ENCODE assay signal across 9 mouse cellular contexts in genomic region chr2:163471136-163471535, GRCm38 (mm10). TPM values are rescaled to one million over a fixed set of nuclear protein-coding genes. Genes with fewer than 3 reads are reported as not detected.
DNase-seq lines count a peak whose midpoint lies in the region; ATAC-seq and TF ChIP-seq lines count a peak whose summit lies in the region.
"Had no signal": no experiment of that assay in that cellular context is flagged by ENCODE, and none has a peak within 500 bp of the region (broad histone marks: within the 10 kb centered on the region; RNA-seq: fewer than 3 reads in every experiment).

No protein-coding gene starts in this region.

- no peaks in the 10 kb centered on the region for H3K9me3 ChIP-seq in lung, embryonic 14.5 days (ENCODE audit: low read depth, low read length)
- no peaks in the 10 kb centered on the region for H3K9me3 ChIP-seq in hindbrain, embryonic 14.5 days (ENCODE audit: control insufficient read depth, low read length)
- no peaks in the 10 kb centered on the region for H3K9me3 ChIP-seq in midbrain, postnatal 0 days (ENCODE audit: low read length)

- peaks cover 21% of the 10 kb centered on the region; the same call in 1 of the 2 replicates for H3K36me3 ChIP-seq in lung, embryonic 14.5 days (ENCODE audit: insufficient read depth)
- peaks cover 40% of the 10 kb centered on the region for H3K36me3 ChIP-seq in hindbrain, embryonic 14.5 days (replicated peaks; ENCODE audit: control insufficient read depth, insufficient read depth)
- peaks cover 29% of the 10 kb centered on the region for H3K36me3 ChIP-seq in midbrain, postnatal 0 days (ENCODE audit: insufficient read depth, low read length)

- peak overlapping the region; percentile 86; the same call in 1 of the 2 replicates for H3K4me3 ChIP-seq in lung, embryonic 14.5 days (ENCODE audit: low read depth, low read length)
- 0 out of 2 replicates have a peak overlapping the region, but pooled peaks have one; percentile 77 for H3K4me3 ChIP-seq in embryonic fibroblast, embryonic 13.5 days (ENCODE audit: insufficient read depth, low read length)
- peak overlapping the region; percentile 85; the same call in 1 of the 2 replicates for H3K4me3 ChIP-seq in hindbrain, embryonic 14.5 days (replicated peaks; ENCODE audit: low read length)
- peak overlapping the region; percentile 93; the same call in 1 of the 2 replicates for H3K4me3 ChIP-seq in midbrain, postnatal 0 days (ENCODE audit: low read depth, low read length)

- peak overlapping the region; percentile 83; the same call in 1 of the 2 replicates for H3K9ac ChIP-seq in lung, embryonic 14.5 days
- peak overlapping the region; percentile 86 for H3K9ac ChIP-seq in hindbrain, embryonic 14.5 days
- no peak overlapping the region; the same call in 1 of the 2 replicates for H3K9ac ChIP-seq in midbrain, postnatal 0 days (replicated peaks; ENCODE audit: low read length, poor library complexity, severe bottlenecking)

- peaks cover 8% of the 10 kb centered on the region; the same call in 1 of the 2 replicates for H3K4me1 ChIP-seq in lung, embryonic 14.5 days (ENCODE audit: insufficient read depth)
- peaks cover 5% of the 10 kb centered on the region for H3K4me1 ChIP-seq in embryonic fibroblast, embryonic 13.5 days (ENCODE audit: control insufficient read depth, insufficient read depth, low read length)
- H3K4me1 ChIP-seq in hindbrain, embryonic 14.5 days (replicated peaks; ENCODE audit: control insufficient read depth, insufficient read depth, low read length): peaks cover 7% of the 10 kb centered on the region
- H3K4me1 ChIP-seq in midbrain, postnatal 0 days (ENCODE audit: insufficient read depth, low read length): 0 out of 2 replicates have a peak, but pooled peaks cover 8% of the 10 kb centered on the region

- no peak for TF ChIP-seq CTCF in lung, embryonic 14.5 days (IDR thresholded peaks at IDR 0.05; ENCODE audit: low read depth)
- TF ChIP-seq CTCF in embryonic fibroblast, embryonic 13.5 days (IDR thresholded peaks at IDR 0.05; ENCODE audit: borderline replicate concordance, insufficient read depth, low read length): no peak
- no peak for TF ChIP-seq CTCF in midbrain, postnatal 0 days (IDR thresholded peaks at IDR 0.05)

- no peak overlapping the region for H3K27ac ChIP-seq in lung, embryonic 14.5 days (ENCODE audit: low read depth)
- H3K27ac ChIP-seq in embryonic fibroblast, embryonic 13.5 days (ENCODE audit: insufficient read depth, low read length): no peak overlapping the region
- H3K27ac ChIP-seq in hindbrain, embryonic 14.5 days: no peak overlapping the region
- no peak overlapping the region for H3K27ac ChIP-seq in midbrain, postnatal 0 days (ENCODE audit: low read depth, low read length)

- peak overlapping the region; percentile 92 for H3K4me2 ChIP-seq in lung, embryonic 14.5 days
- H3K4me2 ChIP-seq in hindbrain, embryonic 14.5 days (replicated peaks): peak overlapping the region; percentile 66
- H3K4me2 ChIP-seq in midbrain, postnatal 0 days (ENCODE audit: low read depth, low read length, poor library complexity, severe bottlenecking): peak overlapping the region; percentile 86

- no peak for TF ChIP-seq POLR2A in embryonic fibroblast, embryonic 13.5 days (IDR thresholded peaks at IDR 0.05; ENCODE audit: low read depth, low read length)

- 71% methylated on average over 3 of the region's 3 CpGs for WGBS in lung, embryonic 14.5 days
- WGBS in hindbrain, embryonic 14.5 days: 46% methylated on average over 3 of the region's 3 CpGs
- 85% methylated on average over 3 of the region's 3 CpGs for WGBS in midbrain, postnatal 0 days

- H3K27me3 ChIP-seq in lung, embryonic 14.5 days (ENCODE audit: insufficient read depth, low read length): no peaks in the 10 kb centered on the region
- no peaks in the 10 kb centered on the region for H3K27me3 ChIP-seq in hindbrain, embryonic 14.5 days (ENCODE audit: control insufficient read depth, insufficient read depth, low read length)
- no peaks in the 10 kb centered on the region; the same call in 1 of the 2 replicates for H3K27me3 ChIP-seq in midbrain, postnatal 0 days (ENCODE audit: insufficient read depth, low read length)

- ATAC-seq in lung, embryonic 14.5 days (ENCODE audit: insufficient read depth): no peak
- no peak for ATAC-seq in hindbrain, embryonic 14.5 days (ENCODE audit: low FRiP score)
- no peak for ATAC-seq in midbrain, postnatal 0 days (ENCODE audit: low FRiP score)

- no peak for DNase-seq in lung, embryonic 14.5 days
- no peak for DNase-seq in lung, postnatal 10 days
- no peak for DNase-seq in hindbrain, embryonic 14.5 days (ENCODE audit: low spot score)
- no peak for DNase-seq in midbrain, postnatal 0 days (ENCODE audit: low spot score)
- DNase-seq in layer of hippocampus, postnatal 25 days (ENCODE audit: extremely low spot score in 1 of 2, low spot score in 1 of 2): no peak
- no peak for DNase-seq in kidney, postnatal 10 days
- DNase-seq in natural killer cell, adult 2 months (ENCODE audit: low spot score in 2 of 2): no peak

RNA-seq across cellular contexts. Expression of gene Fitm2, which starts 1.3 kb away (rescaled TPM):
- 8.6 and 10.1 TPM in 2 replicates for polyA plus RNA-seq in lung, embryonic 14.5 days (2014; fragmentation: Nextera tagmentation; extraction: Ambion mirVana)
- 10.5 and 11.1 TPM in 2 replicates for polyA plus RNA-seq in embryonic fibroblast, embryonic 13.5 days (2011; ENCODE audit: insufficient read length, low read depth, missing spikeins)
- polyA plus RNA-seq in hindbrain, embryonic 14.5 days (2014; fragmentation: Nextera tagmentation; extraction: Ambion mirVana): 16.3 and 18.7 TPM in 2 replicates
- total RNA-seq in midbrain, postnatal 0 days (2014; rRNA removed): 24.5 and 29.9 TPM in 2 replicates
- polyA plus RNA-seq in midbrain, postnatal 0 days (2015; fragmentation: Nextera tagmentation; extraction: Ambion mirVana): 15.3 and 15.4 TPM in 2 replicates
- total RNA-seq in layer of hippocampus, postnatal 25 days (2021): 10 to 100 TPM; 17.6 to 20.8 TPM

RNA-seq across cellular contexts. Expression of gene R3hdml, which starts 21.0 kb away (rescaled TPM):
- polyA plus RNA-seq in lung, embryonic 14.5 days (2014; fragmentation: Nextera tagmentation; extraction: Ambion mirVana): not detected in 2 replicates
- not detected in 2 replicates for polyA plus RNA-seq in embryonic fibroblast, embryonic 13.5 days (2011; ENCODE audit: insufficient read length, low read depth, missing spikeins)
- 0.26 and 0.29 TPM in 2 replicates for polyA plus RNA-seq in hindbrain, embryonic 14.5 days (2014; fragmentation: Nextera tagmentation; extraction: Ambion mirVana)
- total RNA-seq in midbrain, postnatal 0 days (2014; rRNA removed): 0.38 TPM in 2 replicates
- 0.21 and 0.70 TPM in 2 replicates for polyA plus RNA-seq in midbrain, postnatal 0 days (2015; fragmentation: Nextera tagmentation; extraction: Ambion mirVana)
- not detected for total RNA-seq in layer of hippocampus, postnatal 25 days (2021)
- total RNA-seq: adrenal gland, adult 18-20 months had no signal

RNA-seq across cellular contexts. Expression of gene Gdap1l1, which starts 32.9 kb away (rescaled TPM):
- polyA plus RNA-seq in lung, embryonic 14.5 days (2014; fragmentation: Nextera tagmentation; extraction: Ambion mirVana): 0.91 and 1.1 TPM in 2 replicates
- 0.86 TPM in 1 of 2 replicates, not detected in the other for polyA plus RNA-seq in embryonic fibroblast, embryonic 13.5 days (2011; ENCODE audit: insufficient read length, low read depth, missing spikeins)
- polyA plus RNA-seq in hindbrain, embryonic 14.5 days (2014; fragmentation: Nextera tagmentation; extraction: Ambion mirVana): 121 and 137 TPM in 2 replicates
- total RNA-seq in midbrain, postnatal 0 days (2014; rRNA removed): 150 and 182 TPM in 2 replicates
- polyA plus RNA-seq in midbrain, postnatal 0 days (2015; fragmentation: Nextera tagmentation; extraction: Ambion mirVana): 147 and 155 TPM in 2 replicates
- total RNA-seq in layer of hippocampus, postnatal 25 days (2021): 10 to 100 TPM; 64.5 to 74.6 TPM

RNA-seq across cellular contexts. Expression of gene Hnf4a, which starts 35.5 kb away (rescaled TPM):
- 0.11 TPM in 1 of 2 replicates, not detected in the other for polyA plus RNA-seq in lung, embryonic 14.5 days (2014; fragmentation: Nextera tagmentation; extraction: Ambion mirVana)
- polyA plus RNA-seq in embryonic fibroblast, embryonic 13.5 days (2011; ENCODE audit: insufficient read length, low read depth, missing spikeins): not detected in 2 replicates
- not detected in 2 replicates for polyA plus RNA-seq in hindbrain, embryonic 14.5 days (2014; fragmentation: Nextera tagmentation; extraction: Ambion mirVana)
- total RNA-seq in midbrain, postnatal 0 days (2014; rRNA removed): not detected in 2 replicates
- not detected in 2 replicates for polyA plus RNA-seq in midbrain, postnatal 0 days (2015; fragmentation: Nextera tagmentation; extraction: Ambion mirVana)
- total RNA-seq in layer of hippocampus, postnatal 25 days (2021): not detected

RNA-seq across cellular contexts. Expression of gene Oser1, which starts 46.6 kb away (rescaled TPM):
- polyA plus RNA-seq in lung, embryonic 14.5 days (2014; fragmentation: Nextera tagmentation; extraction: Ambion mirVana): 90.7 and 91.9 TPM in 2 replicates
- 35.5 and 39.8 TPM in 2 replicates for polyA plus RNA-seq in embryonic fibroblast, embryonic 13.5 days (2011; ENCODE audit: insufficient read length, low read depth, missing spikeins)
- polyA plus RNA-seq in hindbrain, embryonic 14.5 days (2014; fragmentation: Nextera tagmentation; extraction: Ambion mirVana): 74.8 and 78.9 TPM in 2 replicates
- 27.6 and 29.9 TPM in 2 replicates for total RNA-seq in midbrain, postnatal 0 days (2014; rRNA removed)
- polyA plus RNA-seq in midbrain, postnatal 0 days (2015; fragmentation: Nextera tagmentation; extraction: Ambion mirVana): 63.8 and 64.7 TPM in 2 replicates
- 10 to 100 TPM; 20.4 to 21.5 TPM for total RNA-seq in layer of hippocampus, postnatal 25 days (2021)

Comparison
In these comparisons a context has a peak if more than half of its experiments do, and no peak if none do; other contexts are left out.
1. RNA of gene Gdap1l1, which starts 32.9 kb away (polyA plus RNA-seq): 147 to 155 TPM in midbrain, postnatal 0 days and 121 to 137 TPM in hindbrain, embryonic 14.5 days; 0.91 to 1.1 TPM in lung, embryonic 14.5 days and 0.86 TPM in embryonic fibroblast, embryonic 13.5 days; every median in the first group is over 10 times any median in the second.
2. Peak in every context shown above with its lines, with median percentiles within 50 percentile points of each other: H3K4me2 ChIP-seq and H3K4me3 ChIP-seq.